Mouse (Mus musculus): Measurements from ENCODE around the gene Erp29. TPM values are rescaled to one million over a fixed set of nuclear protein-coding genes. Genes with fewer than 3 reads are reported as not detected.
"Not testable (repeated sequence)": the region's sequence is repeated elsewhere in the genome, so short reads cannot be mapped to it uniquely, and the experiment has no call there.

The Erp29 gene
- polyA plus RNA-seq (2014; fragmentation: Nextera tagmentation; extraction: Ambion mirVana) = 102 and 110 TPM in 2 replicates

- H3K4me3 ChIP-seq (ENCODE audit: low read depth, low read length) = peak within 1 kb of the TSS; percentile 88
- peak within 1 kb of the TSS; percentile 92 for H3K9ac ChIP-seq (replicated peaks; ENCODE audit: low read length)
- no peaks in the 10 kb centered on the region for H3K27me3 ChIP-seq (ENCODE audit: control insufficient read depth, insufficient read depth, low read length)
- H3K4me1 ChIP-seq (ENCODE audit: control insufficient read depth, insufficient read depth, low read length) = no peaks in the 10 kb centered on the region
- H3K4me2 ChIP-seq (ENCODE audit: low read depth, low read length) = peak within 1 kb of the TSS; percentile 77
- DNase-seq (ENCODE audit: low spot score) (peak; percentile 97), ATAC-seq (replicated peaks; ENCODE audit: insufficient number of reproducible peaks, low FRiP score, low TSS enrichment, low read depth) (peak; percentile 83)
- peak within 1 kb of the TSS; percentile 87 for H3K27ac ChIP-seq (replicated peaks; ENCODE audit: low read depth, low read length)
- no peaks in the 10 kb centered on the region for H3K9me3 ChIP-seq (replicated peaks; ENCODE audit: control insufficient read depth, low read length)
- peaks cover 4% of the 10 kb centered on the region; the same call in 1 of the 2 replicates for H3K36me3 ChIP-seq (replicated peaks; ENCODE audit: control insufficient read depth, insufficient read depth, low read depth, low read length)
- WGBS = under 1% methylated on average over 50 of the region's 97 CpGs
Observed at GRCm38 (mm10) chr5:121452026-121452869, at the start of gene Erp29. Gene Erp29, minus strand, starts transcription at chr5:121452506.

- DNase-seq (ENCODE audit: low spot score); H3K36me3 ChIP-seq (replicated peaks; ENCODE audit: control insufficient read depth, insufficient read depth, low read depth, low read length); ATAC-seq (replicated peaks; ENCODE audit: insufficient number of reproducible peaks, low FRiP score, low TSS enrichment, low read depth); H3K27me3 ChIP-seq (ENCODE audit: control insufficient read depth, insufficient read depth, low read length); H3K4me3 ChIP-seq (ENCODE audit: low read depth, low read length); H3K4me1 ChIP-seq (ENCODE audit: control insufficient read depth, insufficient read depth, low read length); H3K9ac ChIP-seq (replicated peaks; ENCODE audit: low read length); H3K4me2 ChIP-seq (ENCODE audit: low read depth, low read length); H3K9me3 ChIP-seq (replicated peaks; ENCODE audit: control insufficient read depth, low read length); H3K27ac ChIP-seq (replicated peaks; ENCODE audit: low read depth, low read length): not testable (repeated sequence)
- WGBS = 82% methylated on average over 10 of the region's 17 CpGs
Observed at GRCm38 (mm10) chr5:121501424-121501996, 49.2 kb upstream of the Erp29 start.

- Histone ChIP-seq H3K9me3 (replicated peaks; ENCODE audit: control insufficient read depth, low read length) (no peaks in the 10 kb centered on the region), H3K27ac (replicated peaks; ENCODE audit: low read depth, low read length) (no peak overlapping the region), H3K9ac (replicated peaks; ENCODE audit: low read length) (no peak overlapping the region), H3K27me3 (ENCODE audit: control insufficient read depth, insufficient read depth, low read length) (no peaks in the 10 kb centered on the region), H3K4me3 (ENCODE audit: low read depth, low read length) (no peak overlapping the region), H3K36me3 (replicated peaks; ENCODE audit: control insufficient read depth, insufficient read depth, low read depth, low read length) (no peaks in the 10 kb centered on the region), H3K4me2 (ENCODE audit: low read depth, low read length) (no peak overlapping the region), H3K4me1 (ENCODE audit: control insufficient read depth, insufficient read depth, low read length) (no peaks in the 10 kb centered on the region)
- WGBS = 71% methylated on average over 7 of the region's 7 CpGs
- ATAC-seq (replicated peaks; ENCODE audit: insufficient number of reproducible peaks, low FRiP score, low TSS enrichment, low read depth) = no peak
- no peak for DNase-seq (ENCODE audit: low spot score)
Observed at GRCm38 (mm10) chr5:121500719-121501118, 48.4 kb upstream of the Erp29 start.

DNA sequence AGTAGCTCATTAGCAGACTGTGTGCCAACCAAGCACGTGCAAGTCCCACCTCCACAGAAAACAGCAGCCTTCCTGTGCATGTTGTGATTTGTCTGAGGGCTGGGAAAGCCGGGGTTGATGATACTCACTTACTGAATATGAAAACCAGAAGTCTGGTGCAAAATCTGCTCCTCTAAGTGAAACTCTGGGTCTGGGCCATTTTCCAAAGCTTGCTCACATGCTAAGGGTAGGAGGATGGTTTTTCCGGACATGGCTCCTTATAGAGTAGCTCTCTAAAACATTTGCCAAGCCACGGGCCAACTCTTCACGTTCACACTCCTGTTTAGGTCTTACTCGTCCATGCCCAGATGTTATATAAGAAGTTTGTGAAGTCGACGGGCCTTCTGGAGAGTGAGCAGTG, 41.0 kb upstream of the Erp29 start:
- Histone ChIP-seq H3K4me2 (ENCODE audit: low read depth, low read length) (no peak overlapping the region), H3K4me3 (ENCODE audit: low read depth, low read length) (no peak overlapping the region), H3K9me3 (replicated peaks; ENCODE audit: control insufficient read depth, low read length) (no peaks in the 10 kb centered on the region), H3K9ac (replicated peaks; ENCODE audit: low read length) (no peak overlapping the region), H3K36me3 (replicated peaks; ENCODE audit: control insufficient read depth, insufficient read depth, low read depth, low read length) (no peaks in the 10 kb centered on the region), H3K27me3 (ENCODE audit: control insufficient read depth, insufficient read depth, low read length) (no peaks in the 10 kb centered on the region), H3K4me1 (ENCODE audit: control insufficient read depth, insufficient read depth, low read length) (no peaks in the 10 kb centered on the region), H3K27ac (replicated peaks; ENCODE audit: low read depth, low read length) (no peak overlapping the region)
- 66% methylated on average over 8 of the region's 8 CpGs for WGBS
- ATAC-seq (replicated peaks; ENCODE audit: insufficient number of reproducible peaks, low FRiP score, low TSS enrichment, low read depth) = no peak
- no peak for DNase-seq (ENCODE audit: low spot score)

DNA sequence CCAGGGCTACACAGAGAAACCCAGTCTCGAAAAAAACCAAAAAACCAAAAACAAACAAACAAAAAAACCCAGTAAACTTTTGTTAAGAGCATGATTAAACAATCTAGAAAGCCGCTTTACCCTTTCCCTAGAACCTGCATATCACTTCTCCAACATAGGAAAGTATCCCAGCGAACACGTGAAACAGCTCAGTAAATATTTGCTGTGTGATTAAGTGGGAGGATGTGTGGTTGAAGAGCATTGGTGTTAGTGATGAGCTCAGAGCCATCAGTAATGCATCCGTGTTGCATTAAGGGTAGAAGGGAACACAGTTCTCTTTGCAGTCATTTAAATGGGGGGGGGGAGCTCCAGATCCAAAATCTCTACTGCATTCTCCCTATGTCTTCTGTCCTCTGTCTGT, 32.5 kb upstream of the Erp29 start:
- Histone ChIP-seq H3K27ac (replicated peaks; ENCODE audit: low read depth, low read length) (no peak overlapping the region), H3K9me3 (replicated peaks; ENCODE audit: control insufficient read depth, low read length) (no peaks in the 10 kb centered on the region), H3K4me3 (ENCODE audit: low read depth, low read length) (no peak overlapping the region), H3K4me2 (ENCODE audit: low read depth, low read length) (no peak overlapping the region), H3K9ac (replicated peaks; ENCODE audit: low read length) (no peak overlapping the region), H3K4me1 (ENCODE audit: control insufficient read depth, insufficient read depth, low read length) (no peaks in the 10 kb centered on the region), H3K36me3 (replicated peaks; ENCODE audit: control insufficient read depth, insufficient read depth, low read depth, low read length) (no peaks in the 10 kb centered on the region), H3K27me3 (ENCODE audit: control insufficient read depth, insufficient read depth, low read length) (no peaks in the 10 kb centered on the region)
- ATAC-seq (replicated peaks; ENCODE audit: insufficient number of reproducible peaks, low FRiP score, low TSS enrichment, low read depth) = no peak
- DNase-seq (ENCODE audit: low spot score) = no peak
- WGBS = 79% methylated on average over 5 of the region's 5 CpGs

DNA sequence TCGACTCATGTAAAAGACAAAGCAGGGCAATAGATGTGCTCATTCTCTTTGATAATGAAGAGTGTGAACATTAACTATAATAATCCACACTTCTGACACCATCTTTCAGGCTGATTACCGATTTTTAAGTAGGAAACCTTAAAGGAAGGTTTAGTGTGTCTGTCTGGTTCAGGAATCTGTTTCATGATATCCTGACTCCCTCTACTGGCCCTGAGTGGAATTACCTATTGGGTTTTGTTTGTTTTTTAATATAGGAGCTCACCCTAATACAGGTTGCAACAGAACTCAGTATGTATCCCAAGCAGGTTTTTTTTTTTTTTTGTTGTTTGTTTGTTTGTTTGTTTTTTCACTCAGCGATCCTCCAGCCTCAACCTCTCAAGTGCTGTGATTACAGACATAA, 25.4 kb upstream of the Erp29 start:
- ATAC-seq (replicated peaks; ENCODE audit: insufficient number of reproducible peaks, low FRiP score, low TSS enrichment, low read depth) = no peak
- no peaks in the 10 kb centered on the region for H3K36me3 ChIP-seq (replicated peaks; ENCODE audit: control insufficient read depth, insufficient read depth, low read depth, low read length)
- H3K9me3 ChIP-seq (replicated peaks; ENCODE audit: control insufficient read depth, low read length) = no peaks in the 10 kb centered on the region
- no peak overlapping the region for H3K9ac ChIP-seq (replicated peaks; ENCODE audit: low read length)
- no peak overlapping the region for H3K4me3 ChIP-seq (ENCODE audit: low read depth, low read length)
- DNase-seq (ENCODE audit: low spot score) = peak; percentile 86
- no peak overlapping the region for H3K4me2 ChIP-seq (ENCODE audit: low read depth, low read length)
- no peaks in the 10 kb centered on the region for H3K27me3 ChIP-seq (ENCODE audit: control insufficient read depth, insufficient read depth, low read length)
- H3K27ac ChIP-seq (replicated peaks; ENCODE audit: low read depth, low read length) = no peak overlapping the region
- H3K4me1 ChIP-seq (ENCODE audit: control insufficient read depth, insufficient read depth, low read length) = no peaks in the 10 kb centered on the region
- 39% methylated on average over 3 of the region's 3 CpGs for WGBS

- Histone ChIP-seq H3K4me2 (ENCODE audit: low read depth, low read length) (no peak overlapping the region), H3K27me3 (ENCODE audit: control insufficient read depth, insufficient read depth, low read length) (no peaks in the 10 kb centered on the region), H3K4me3 (ENCODE audit: low read depth, low read length) (no peak overlapping the region), H3K9ac (replicated peaks; ENCODE audit: low read length) (no peak overlapping the region), H3K27ac (replicated peaks; ENCODE audit: low read depth, low read length) (no peak overlapping the region), H3K36me3 (replicated peaks; ENCODE audit: control insufficient read depth, insufficient read depth, low read depth, low read length) (no peaks in the 10 kb centered on the region), H3K4me1 (ENCODE audit: control insufficient read depth, insufficient read depth, low read length) (no peaks in the 10 kb centered on the region), H3K9me3 (replicated peaks; ENCODE audit: control insufficient read depth, low read length) (no peaks in the 10 kb centered on the region)
- WGBS = 88% methylated on average over 1 of the region's 1 CpGs
- no peak for DNase-seq (ENCODE audit: low spot score)
- no peak for ATAC-seq (replicated peaks; ENCODE audit: insufficient number of reproducible peaks, low FRiP score, low TSS enrichment, low read depth)
Observed at GRCm38 (mm10) chr5:121476040-121476439, 23.7 kb upstream of the Erp29 start.

DNA sequence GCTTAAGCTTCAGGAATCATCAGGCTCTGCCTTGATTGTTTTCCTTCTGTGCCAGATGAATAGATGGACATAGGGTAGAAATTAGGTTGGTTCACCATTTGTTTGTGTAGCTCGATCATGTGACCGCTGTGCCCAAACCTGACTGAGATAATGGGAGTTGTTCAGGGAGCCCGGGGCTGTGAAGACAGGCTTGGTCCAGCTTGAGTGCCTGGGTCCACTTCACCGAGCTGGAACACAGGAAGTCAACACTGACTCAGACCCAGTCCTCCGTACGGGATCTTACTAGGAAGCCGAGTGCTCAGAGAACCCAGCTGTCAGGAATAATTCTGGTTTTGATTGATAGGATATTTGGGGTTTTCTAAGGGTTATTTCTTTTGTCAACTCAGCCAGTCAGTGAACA, 22.3 kb upstream of the Erp29 start:
- WGBS = 64% methylated on average over 7 of the region's 7 CpGs
- Histone ChIP-seq H3K9me3 (replicated peaks; ENCODE audit: control insufficient read depth, low read length) (no peaks in the 10 kb centered on the region), H3K4me1 (ENCODE audit: control insufficient read depth, insufficient read depth, low read length) (no peaks in the 10 kb centered on the region), H3K4me3 (ENCODE audit: low read depth, low read length) (no peak overlapping the region), H3K27me3 (ENCODE audit: control insufficient read depth, insufficient read depth, low read length) (no peaks in the 10 kb centered on the region), H3K27ac (replicated peaks; ENCODE audit: low read depth, low read length) (no peak overlapping the region), H3K36me3 (replicated peaks; ENCODE audit: control insufficient read depth, insufficient read depth, low read depth, low read length) (no peaks in the 10 kb centered on the region), H3K4me2 (ENCODE audit: low read depth, low read length) (no peak overlapping the region), H3K9ac (replicated peaks; ENCODE audit: low read length) (no peak overlapping the region)
- no peak for ATAC-seq (replicated peaks; ENCODE audit: insufficient number of reproducible peaks, low FRiP score, low TSS enrichment, low read depth)
- DNase-seq (ENCODE audit: low spot score) = no peak

Measured in embryonic facial prominence, embryonic 11.5 days (tissue).